Mouse (Mus musculus) B cell, adult 2 months (primary cell): Measurements from ENCODE around the gene Mrpl14.

Experiments used
- DNase-seq, 2 experiments: peaks; one replicate each; pipeline ENCODE4 v3.0.0; 2022

Mrpl14 gene

DNA sequence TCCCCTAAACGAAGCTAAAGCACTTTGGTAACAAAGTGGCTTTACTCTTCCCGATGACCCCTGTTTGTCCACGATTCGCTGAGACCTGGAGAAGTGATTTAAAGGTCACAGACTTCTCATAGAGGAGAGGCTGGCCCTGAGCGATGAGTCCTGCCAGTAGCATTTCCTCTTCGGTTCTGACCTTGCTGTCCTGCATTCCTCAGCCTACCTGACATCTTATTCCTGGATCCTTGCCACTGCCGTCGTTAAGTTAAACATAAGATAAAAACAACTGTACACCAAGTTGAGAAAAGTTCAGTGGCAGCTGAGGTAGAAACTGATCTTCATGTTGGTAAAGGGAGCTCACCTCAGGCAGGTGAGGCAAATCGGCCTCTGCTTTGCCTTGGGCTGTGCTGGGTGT, 3.0 kb downstream of the Mrpl14 start:
- no peak for DNase-seq

DNA sequence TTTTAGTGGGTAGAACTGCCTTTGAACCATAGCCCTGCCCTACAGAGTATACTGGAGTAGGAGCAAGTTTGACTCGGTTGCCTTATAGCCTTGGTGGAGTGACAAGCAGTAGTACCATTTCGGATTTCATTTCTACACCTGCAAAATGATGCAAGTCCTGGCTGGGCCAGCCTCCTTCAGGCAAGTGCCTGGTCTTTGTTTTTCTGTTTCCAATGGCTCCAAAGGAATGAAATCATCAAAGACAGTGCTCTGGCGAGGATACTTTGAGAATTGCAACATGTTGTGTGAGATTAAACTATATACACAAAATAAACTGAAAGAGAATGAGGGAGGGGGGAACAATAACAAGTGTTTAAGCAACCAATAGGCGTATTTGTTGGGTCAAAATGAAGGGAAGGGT, 3.9 kb downstream of the Mrpl14 start:
- DNase-seq: no peak

DNA sequence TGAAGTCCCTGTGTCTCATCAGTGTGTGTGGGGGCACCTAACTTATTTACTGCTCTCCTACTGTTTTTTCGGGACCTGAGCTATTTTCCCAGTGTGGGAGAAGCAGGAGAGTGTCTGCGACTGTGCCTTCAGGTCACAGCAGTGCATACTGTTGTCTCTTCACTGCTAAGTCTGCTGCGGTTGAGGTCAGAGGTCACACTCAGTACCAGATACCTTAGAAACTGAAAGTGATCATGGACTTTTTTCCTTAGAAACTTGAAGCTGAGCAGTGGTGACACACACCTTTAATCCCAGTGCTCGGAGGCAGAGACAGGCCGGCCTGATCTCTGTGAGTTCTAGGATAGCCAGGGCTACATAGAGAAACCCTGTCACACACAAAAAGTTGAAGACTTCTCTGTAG, 6.0 kb downstream of the Mrpl14 start:
- no peak for DNase-seq

DNA sequence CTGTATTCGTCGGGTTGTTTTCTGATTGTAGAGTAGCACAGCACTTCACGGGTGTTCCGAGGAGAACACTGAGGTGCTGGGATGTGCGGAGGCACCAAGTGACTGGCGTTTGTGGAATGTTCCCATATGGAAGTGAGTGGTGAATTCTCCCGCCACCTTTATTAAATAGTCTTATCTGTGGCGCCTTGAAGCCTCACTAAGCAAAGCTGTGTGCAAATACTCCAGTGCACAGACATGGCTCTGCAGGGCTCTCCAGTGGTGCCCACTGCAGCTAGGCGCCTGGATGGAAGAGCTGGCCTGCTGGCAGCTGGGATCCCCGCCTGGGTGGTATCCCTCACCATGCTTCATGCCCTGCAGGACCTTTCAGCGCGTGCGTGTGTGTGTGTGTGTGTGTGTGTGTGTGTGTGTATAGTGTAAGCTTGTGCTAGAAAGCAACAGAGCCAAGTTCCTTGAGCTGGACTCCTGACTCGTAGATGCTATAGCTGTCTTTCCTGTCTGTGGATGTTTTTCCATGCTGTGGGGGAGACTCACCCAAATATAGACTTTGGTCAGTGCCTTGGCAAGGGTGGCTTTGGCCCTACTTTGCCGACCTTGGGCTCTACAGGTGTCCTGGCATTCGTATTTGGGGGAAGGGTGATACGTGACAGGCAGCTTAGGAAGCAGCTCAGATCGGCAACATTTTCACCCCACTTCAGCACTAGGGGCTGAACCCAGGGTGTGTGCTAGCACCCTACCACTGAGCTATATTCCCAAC, 7.9 kb downstream of the Mrpl14 start:
- DNase-seq: no peak

DNA sequence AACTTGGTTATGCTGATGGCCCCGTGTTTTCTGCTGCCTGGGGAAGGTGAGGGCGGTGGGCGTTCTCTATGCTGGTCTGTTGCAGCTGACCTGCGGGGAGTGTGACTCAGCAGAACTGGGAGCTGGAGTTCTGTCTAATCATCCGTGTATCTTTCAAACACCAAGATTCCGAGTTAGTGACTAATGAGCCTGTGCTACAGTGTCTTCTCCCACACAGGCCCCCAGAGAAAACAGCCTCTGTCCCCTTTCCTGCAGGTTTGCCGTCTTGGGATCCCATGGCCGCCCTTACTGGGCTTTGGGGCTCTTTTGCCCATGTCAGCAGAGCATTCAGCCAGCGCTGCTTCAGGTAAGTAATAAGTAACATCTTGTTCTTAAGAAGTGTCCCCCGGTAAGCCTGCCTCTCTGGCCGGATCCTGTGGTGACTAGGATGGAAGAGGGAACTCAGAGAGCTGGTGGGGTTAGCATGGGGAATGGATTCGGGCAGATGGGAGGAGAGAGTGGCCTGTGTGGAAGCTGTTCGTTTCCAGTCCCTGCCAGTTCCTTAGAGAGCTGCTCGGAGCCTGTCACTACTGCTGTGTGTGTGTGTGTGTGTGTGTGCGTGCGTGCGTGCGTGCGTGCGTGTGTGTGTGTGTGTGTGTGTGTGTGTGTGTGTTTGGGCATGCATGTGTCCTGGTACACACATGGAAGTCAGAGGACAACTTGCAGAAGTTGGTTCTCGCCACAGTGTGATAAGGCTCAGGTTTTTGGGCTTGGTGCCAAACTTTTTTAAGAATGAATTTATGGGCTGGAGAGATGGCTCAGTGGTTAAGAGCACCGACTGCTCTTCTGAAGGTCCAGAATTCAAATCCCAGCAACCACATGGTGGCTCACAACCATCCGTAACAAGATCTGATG, 9.4 kb downstream of the Mrpl14 start:
- no peak for DNase-seq

DNA sequence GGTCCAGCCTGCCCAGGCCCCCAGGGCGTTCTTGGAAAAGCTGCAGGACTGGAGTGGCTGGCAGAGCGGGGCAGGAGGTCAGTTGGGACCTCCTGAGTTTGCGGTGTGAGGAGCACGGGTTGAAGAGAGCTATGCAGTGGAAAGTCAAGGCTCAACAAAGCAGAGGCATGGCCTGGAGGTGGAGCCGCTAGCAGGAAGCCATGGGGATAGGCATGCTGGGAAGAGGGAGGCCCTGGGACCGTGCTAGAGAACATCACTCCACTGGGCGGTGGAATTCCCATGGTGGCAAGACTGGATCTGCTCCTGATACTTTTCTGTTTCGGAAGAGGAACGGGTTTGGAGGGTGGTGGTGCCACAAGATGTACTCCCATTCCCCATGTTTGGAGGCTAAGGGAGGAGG, 10.9 kb downstream of the Mrpl14 start:
- no peak for DNase-seq

DNA sequence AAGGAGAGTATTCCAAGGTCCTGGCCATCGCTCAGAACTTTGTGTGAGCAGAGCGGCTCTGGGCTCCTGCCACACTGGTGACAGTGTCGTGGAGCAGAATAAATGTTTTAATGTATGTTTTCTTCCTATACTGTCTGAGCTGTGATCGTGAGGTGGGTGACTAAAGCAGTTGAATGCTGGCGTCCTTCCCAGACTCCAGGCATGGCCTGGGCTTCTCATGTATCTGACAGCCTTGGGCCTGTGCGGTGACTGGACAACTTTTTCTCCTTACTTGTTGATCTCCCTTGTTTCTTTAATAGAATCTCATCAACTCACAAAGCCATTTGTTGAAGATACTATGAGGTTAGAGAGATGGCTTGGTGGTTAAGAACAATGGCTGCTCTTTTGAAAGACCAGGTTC, 12.2 kb downstream of the Mrpl14 start:
- DNase-seq: no peak

DNA sequence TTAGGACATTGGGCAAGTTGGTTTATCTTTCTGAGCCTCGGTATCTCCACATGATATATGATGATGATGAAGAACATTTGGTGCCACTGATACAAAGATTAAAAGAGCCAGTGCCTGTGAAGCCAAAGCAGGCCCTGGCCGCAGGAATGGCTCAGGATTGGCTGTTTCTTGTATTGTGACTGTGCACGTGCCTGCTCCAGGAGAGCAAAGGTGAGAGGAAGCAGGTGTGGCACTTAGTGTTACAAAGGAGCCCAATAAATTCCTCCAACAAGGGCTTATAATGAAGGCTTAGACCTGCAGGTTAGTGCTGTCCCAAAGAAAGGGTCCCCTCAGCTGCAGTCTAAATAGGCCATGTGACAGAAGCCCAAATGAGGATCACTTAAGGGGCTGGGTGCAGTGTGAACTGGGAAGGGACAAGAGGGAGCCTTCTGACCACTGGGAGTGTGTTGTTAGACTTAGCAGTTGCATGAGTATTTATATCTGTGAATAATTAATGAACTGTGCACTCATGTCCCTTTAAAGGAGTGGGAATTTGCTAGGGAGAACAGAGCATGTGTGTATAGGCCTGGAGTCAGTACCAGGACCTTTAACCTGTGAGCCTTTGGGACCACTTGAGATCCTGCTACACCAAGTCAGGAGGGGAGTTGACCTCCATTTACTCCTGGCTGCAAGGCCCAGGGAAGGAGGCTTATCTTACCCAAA, 13.1 kb downstream of the Mrpl14 start:
- DNase-seq: no peak

DNA sequence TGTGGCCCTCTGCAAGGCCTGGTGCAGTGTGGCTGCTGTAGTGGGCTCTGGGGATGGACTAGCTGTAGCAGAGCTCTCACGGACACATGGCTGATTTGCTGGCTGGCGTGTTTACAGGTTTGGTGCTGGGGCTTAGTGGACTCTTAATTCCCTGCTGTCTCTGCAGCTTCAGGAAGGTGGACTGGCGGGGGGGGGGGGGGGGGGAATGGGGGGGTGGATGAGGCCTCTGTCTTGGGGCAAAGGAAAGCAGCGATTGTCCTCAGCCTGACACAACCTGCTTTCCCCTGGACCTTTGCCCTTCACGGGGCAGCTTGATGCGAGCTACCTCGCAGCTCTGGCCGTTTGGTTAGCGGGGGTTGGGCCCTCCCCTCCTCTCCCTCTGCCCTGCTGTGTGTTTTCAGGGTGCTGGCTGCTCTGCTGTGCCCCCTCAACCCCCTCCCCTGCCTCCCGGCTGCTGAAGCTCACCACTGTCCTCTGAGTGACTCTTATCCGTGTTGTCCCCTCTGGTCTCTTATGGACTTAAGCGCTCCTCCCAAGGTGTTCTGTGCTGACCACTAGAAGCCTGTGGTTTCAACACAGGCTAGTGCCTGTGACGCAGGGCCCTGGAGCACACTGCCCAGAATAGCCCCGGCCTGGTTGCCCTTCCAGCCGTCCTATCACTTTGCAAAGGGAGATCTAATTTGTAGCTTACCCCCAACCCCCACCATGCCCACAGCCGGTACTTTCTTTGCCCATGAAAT, 14.5 kb downstream of the Mrpl14 start:
- DNase-seq: no peak

DNA sequence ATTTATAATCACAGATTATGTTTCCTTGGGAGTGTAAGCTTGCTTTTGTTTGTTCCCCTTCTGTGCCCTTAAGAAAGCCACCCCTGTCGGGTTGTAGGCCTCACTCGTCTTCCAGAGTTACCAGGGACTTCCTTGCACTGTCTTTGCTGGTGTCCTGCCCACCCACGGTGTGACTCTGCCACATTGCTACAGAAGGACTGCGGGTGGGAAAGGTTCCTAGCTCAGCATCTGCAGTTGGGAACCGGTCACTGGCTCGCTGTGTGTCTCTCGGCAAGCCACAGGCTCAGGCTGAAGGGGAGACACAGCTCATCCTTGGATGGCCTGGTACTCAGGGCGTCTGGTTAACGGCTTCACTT, 15.1 kb downstream of the Mrpl14 start:
- no peak for DNase-seq

DNA sequence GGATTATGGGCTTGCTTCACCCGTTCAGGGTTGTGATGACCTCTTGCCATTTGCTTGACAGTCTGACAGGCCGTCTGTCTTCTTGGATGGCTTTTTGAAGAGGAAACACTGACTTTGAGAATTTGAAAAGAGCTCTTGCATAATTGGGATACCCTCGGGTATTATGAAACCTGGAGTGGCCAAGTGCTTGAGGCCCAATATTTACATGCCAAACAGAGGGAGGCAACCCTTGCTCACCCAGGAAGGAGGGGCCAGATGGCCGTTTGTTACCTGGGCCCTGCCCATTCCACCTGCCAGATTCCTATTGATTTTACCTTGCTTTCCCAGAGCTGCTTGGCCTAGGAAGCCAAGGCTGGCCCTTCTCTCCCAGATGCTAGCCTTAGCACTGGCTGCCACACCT, 16.1 kb downstream of the Mrpl14 start:
- DNase-seq: no peak

DNA sequence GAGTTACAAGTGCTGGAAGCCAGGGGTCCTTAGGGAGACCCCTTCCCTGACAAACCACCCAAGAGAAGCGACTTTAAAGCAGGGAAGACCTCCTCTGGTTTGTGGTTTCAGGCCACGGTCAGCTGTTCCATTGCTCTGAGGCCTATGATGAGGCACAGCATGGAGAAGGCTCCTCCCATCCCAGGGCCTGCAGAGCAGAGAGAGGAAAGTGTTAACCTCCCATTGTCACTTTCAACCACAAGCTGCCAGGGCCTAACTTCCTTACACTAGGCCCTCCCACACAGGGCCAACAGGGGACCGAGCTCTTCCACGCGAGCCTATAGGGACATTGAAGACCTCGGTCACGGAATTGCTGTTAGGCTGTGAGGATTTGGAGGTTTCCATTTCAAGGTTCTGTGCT, 17.1 kb downstream of the Mrpl14 start:
- no peak for DNase-seq

DNA sequence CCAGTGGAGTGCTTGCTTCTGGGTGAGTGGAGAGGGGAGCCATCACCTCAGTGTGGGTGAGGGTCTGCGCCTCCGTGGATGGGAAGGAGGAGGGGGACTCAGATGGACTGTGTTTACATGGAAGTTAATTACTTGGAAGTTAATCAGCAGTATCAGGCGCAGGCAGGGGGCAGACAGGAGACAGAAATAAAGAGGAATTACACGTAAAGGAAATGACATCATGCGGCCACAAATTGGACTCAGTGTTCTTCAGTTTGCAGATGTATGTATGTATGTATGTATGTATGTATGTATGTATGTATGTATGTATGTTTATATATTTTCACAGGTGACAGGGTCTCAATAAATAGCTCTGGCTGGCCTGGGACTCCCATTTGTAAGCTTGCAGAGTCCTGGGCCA, 20.7 kb downstream of the Mrpl14 start:
- no peak for DNase-seq

DNA sequence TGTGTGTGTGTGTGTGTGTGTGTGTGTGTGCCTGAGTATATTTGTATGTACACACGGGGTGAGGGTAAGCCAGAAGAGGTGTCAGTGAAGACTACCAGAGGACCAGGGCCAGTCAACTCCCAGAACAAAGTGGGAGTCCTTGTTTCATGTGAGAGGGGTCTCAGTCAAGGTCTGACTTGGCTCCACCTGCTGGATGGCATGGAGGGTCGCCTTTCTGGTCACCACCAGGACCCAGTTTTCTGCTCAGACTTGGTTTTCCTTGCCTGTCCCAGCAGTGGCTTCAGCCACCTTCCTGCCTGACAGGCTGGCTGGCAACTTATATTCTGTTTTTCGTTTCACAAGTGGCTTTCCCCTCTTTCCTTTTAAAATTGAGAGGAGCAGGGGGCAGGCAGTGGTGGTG, 21.3 kb downstream of the Mrpl14 start:
- no peak for DNase-seq

DNA sequence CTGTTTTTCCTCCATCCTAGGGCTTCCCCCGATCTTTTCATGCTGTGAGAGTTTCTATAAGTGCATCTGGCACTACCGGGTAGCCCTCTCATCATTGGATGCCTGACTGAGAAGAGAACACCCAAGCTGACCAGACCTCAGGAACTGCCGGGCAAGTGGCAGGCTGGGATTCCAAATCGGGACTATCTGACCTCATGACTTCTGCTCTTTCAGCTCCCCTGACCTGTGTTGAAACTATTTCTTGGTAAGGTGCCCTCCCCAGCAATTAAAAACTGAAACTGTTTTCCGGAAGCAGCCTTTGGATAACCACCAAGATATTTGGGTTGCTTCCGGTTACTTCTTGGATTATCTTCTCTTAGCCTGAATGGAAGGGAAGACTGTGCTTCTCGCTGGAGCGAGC, 22.1 kb downstream of the Mrpl14 start:
- no peak for DNase-seq

DNA sequence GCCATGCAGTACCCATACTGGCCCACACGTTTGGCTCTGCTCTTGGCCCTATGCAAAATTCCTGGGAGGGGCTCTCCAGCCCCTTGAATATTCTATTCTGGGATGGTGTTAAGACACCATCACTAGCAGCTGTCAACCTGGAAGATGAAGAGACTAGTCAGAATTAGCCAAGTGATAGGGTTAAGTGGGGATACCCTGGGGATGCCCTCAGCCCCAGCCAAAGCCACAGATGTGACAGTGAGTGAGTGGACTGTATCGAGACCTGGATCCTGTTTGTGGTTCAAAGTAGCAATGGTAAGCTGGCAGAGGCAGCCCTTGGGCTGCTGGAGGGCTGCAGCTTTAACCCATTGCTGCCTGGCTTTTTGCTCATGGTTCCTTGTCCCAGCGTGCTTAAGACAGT, 23.7 kb downstream of the Mrpl14 start:
- no peak for DNase-seq

DNA sequence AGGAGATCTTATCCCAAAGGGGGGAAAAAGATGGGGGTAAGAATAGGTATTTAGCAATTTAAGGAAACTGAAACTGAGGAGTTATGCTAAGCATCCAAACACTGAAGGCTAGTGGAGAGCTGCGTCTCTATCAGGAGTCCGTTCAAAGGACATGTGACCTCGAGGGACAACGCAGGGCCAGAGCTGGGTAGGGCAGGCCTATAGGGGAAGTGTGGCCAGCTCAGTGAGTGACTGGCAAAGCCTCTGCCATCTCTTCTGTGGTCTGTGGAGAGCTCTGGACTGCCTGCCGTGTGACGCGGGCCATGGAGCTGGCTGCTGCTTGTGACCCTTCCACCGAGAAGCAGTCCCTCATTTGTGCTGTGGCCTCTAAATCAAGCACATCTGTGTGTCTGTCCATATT, 24.3 kb downstream of the Mrpl14 start:
- DNase-seq: no peak

DNA sequence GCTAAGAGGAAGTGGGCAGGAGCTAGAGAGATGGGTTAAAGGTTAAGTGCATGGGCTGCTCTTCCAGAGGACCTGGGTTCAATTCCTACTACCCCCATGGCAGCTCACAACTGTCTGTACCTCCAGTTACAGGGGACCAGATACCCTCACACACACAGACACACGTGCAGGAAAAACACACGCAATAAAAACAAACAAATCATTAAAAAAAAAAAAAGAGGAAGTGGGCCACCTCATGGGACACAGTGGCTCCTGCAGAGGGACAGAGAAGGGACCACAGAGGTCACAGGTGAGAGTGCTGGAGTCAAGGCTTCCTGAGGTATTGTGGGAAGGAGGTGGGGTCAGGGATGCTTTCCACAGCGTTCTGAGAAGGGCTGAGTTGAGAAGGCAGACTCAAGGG, 25.4 kb downstream of the Mrpl14 start:
- DNase-seq: peak; percentile 24 to 30

DNA sequence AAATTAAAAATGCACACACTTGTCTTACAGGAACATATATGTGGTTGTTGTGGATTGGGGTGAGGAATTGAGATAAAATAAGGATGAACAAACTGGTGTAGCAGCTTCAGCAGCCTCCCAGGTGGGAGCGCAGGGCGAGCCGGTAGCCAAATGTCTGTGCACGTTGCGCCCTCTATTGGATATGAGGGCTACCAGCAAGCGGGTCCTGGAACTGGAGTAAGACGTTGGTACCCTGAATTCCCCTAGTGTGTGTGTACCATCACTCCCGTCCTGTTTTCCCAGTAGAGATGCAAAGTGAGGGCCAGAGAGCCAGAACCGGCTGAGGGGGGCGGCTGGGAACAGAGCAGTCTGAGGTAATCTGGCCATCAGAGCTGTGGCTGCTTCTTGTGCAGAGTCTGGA, 32.2 kb downstream of the Mrpl14 start:
- DNase-seq: peak; percentile 75 to 77

DNA sequence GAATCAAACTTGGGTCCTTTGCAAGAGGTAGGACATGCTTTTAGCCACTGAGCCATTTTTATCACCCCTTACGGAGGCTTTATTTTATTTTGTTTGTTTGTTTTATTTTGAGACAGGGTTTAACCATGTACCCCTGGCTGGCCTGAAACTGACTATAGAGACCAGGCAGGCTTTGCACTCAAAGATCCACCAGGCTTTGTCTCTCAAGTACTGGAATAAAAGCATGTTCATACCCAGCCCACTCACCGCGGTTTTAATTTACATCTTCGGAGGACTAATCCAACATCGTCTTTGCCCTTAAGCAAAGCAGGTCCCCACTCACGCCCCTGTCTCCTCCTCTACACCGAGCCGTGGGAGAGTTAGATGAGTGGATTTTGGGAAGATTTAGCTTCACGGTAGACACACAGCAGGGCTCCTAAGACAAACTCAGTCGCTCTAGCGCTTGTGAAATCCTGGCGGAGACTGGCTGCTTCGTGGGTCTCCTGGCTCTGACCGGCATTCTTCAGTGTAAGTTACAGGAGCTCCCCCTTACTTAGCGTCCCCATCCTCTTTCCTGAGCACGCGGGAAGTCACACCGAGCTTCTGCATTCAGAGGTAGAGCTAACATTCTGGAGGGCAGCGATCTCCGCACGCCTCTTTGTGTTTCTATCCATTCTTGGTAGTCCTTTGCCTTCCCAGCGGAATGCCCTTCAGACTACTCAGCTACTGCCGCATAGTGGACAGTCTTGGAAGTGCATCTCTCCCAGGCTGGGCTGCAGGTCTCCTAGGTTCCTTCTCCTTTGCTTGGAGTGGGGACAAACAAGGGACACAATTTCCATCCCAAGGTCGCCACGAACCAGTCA, 37.8 kb downstream of the Mrpl14 start:
- DNase-seq: peak; percentile 71 to 74

DNA sequence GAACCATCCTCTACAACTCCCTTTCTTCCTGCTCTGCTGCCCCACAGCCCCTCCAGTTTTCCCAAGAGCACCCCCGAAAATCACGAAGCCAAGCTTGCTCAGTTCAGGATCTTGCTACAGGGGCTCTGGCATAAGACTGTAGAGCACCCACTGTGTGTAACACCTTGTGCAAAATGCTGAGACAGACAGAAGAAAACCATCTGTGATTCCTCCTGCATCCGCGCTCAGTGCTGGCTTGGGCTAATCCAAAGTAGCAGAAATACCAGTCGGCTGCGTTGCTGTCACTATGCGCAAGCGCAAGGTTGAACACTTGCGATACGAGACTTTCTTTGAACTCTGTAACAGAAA, 38.4 kb downstream of the Mrpl14 start:
- no peak for DNase-seq

DNA sequence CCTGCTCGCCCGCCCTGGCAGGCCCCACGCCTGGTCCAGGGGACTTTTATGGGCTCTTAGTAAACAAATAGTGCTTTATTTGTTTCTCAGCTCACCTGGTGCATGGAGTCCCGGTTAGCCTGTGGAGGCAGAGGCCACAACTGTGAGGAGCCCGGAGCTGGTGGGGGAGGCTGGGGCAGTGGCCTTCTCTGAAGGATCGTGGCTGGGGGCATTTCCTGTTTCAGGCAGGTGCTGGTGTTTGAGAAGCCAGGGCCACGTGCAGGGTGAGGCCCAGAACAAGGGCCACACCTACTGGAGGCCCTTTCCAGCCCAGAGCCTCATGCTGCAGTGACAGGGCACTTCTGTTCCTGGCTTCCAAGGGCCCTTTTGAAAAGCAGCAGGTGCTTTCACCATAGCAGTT, 40.1 kb downstream of the Mrpl14 start:
- no peak for DNase-seq
